Mouse (Mus musculus) liver, adult 2 months (tissue): ENCODE results near the gene Rex1bd. TPM values are rescaled to one million over a fixed set of nuclear protein-coding genes. Genes with fewer than 3 reads are reported as not detected.

Source experiments
- DNase-seq: peaks from one replicate; pipeline ENCODE4 v3.0.0-alpha.2; 2011; ENCODE audit warnings: low read depth, low spot score; ENCODE audit errors: extremely low read depth
- H3K27ac ChIP-seq: fragments of 200-500 bp; replicated peaks from 2 replicates; pipeline ENCODE4 v1.5.1; 2012; ENCODE audit warnings: low read depth, mild to moderate bottlenecking, control low read depth, inconsistent platforms, low read length; ENCODE audit not compliant: insufficient read depth
- H3K27me3 ChIP-seq: fragments of 200-500 bp; 2 replicates; pipeline ENCODE4 v1.6.1; 2012; ENCODE audit warnings: mild to moderate bottlenecking, moderate library complexity, low read length, inconsistent platforms; ENCODE audit not compliant: control insufficient read depth, insufficient read depth
- H3K36me3 ChIP-seq: fragments of 200-500 bp; 2 replicates; pipeline ENCODE4 v1.6.1; 2012; ENCODE audit warnings: low read length, inconsistent platforms; ENCODE audit not compliant: control insufficient read depth, insufficient read depth
- H3K4me1 ChIP-seq: fragments of 200-500 bp; 2 replicates; pipeline ENCODE4 v1.6.1; 2011; ENCODE audit warnings: low read length; ENCODE audit not compliant: control insufficient read depth, insufficient read depth
- H3K4me3 ChIP-seq: fragments of 200-500 bp; 2 replicates; pipeline ENCODE4 v1.5.1; 2011; ENCODE audit warnings: low read depth, mild to moderate bottlenecking, control low read depth, low read length, moderate library complexity; ENCODE audit not compliant: insufficient read depth
- H3K79me2 ChIP-seq: fragments of 200-500 bp; 2 replicates; pipeline ENCODE4 v1.6.1; 2012; ENCODE audit warnings: inconsistent platforms, mild to moderate bottlenecking, low read length, moderate library complexity; ENCODE audit not compliant: control insufficient read depth, insufficient read depth
- H3K9ac ChIP-seq: fragments of 200-500 bp; 2 replicates; pipeline ENCODE4 v1.6.1; 2012; ENCODE audit warnings: low read depth, mild to moderate bottlenecking, control low read depth, inconsistent platforms, low read length
- CTCF ChIP-seq: fragments of 200-500 bp; IDR thresholded peaks from 2 replicates; pipeline ENCODE4 v1.5.1; 2011; ENCODE audit warnings: low read depth, low read length, control low read depth
- POLR2A ChIP-seq: fragments of 200-500 bp; IDR thresholded peaks from 2 replicates; pipeline ENCODE4 v1.6.1; 2011; ENCODE audit warnings: low read length, control low read depth; ENCODE audit not compliant: insufficient read depth; ENCODE audit errors: extremely low read depth
- WGBS: fragments of 180-500 bp; shearing (Covaris S2); methylation state at CpG from one replicate; pipeline ENCODE4 v1.1.7; 2018; 5-methylcytosine and 5-hydroxymethylcytosine counted together
- polyA plus RNA-seq: library from polyadenylated mRNA; depleted of rRNA; stranded (reverse); fragments of >200 nt; gene quantifications from 2 replicates; pipeline ENCODE4 v1.2.3, GENCODE M21; 2012
- total RNA-seq: library from RNA; depleted of rRNA; stranded (reverse); fragments of >200 nt; gene quantifications from 2 replicates; pipeline ENCODE4 v1.2.3, GENCODE M21; 2014

Rex1bd gene
- total and polyA plus RNA-seq, 2 experiments: 60.8 to 141 TPM

- Histone ChIP-seq H3K4me3 (no peak overlapping the region), H3K27me3 (no peaks in the 10 kb centered on the region), H3K79me2 (peaks cover 13% of the 10 kb centered on the region; the same call in 1 of the 2 replicates), H3K27ac (no peak overlapping the region), H3K4me1 (peaks cover 16% of the 10 kb centered on the region), H3K36me3 (peaks cover 36% of the 10 kb centered on the region), H3K9ac (no peak overlapping the region)
- TF ChIP-seq POLR2A (no peak), CTCF (no peak)
- DNase-seq: no peak
- 88% methylated on average over 3 of the region's 3 CpGs for WGBS
Observed at GRCm38 (mm10) chr8:70535221-70535620, 28.7 kb upstream of the Rex1bd start.

- peaks cover 20% of the 10 kb centered on the region for H3K4me1 ChIP-seq
- H3K27ac ChIP-seq: no peak overlapping the region
- 95% methylated on average over 12 of the region's 12 CpGs for WGBS
- no peaks in the 10 kb centered on the region for H3K27me3 ChIP-seq
- peaks cover 6% of the 10 kb centered on the region; the same call in 1 of the 2 replicates for H3K79me2 ChIP-seq
- H3K36me3 ChIP-seq: peaks cover 36% of the 10 kb centered on the region
- TF ChIP-seq POLR2A (no peak), CTCF (no peak)
- DNase-seq: no peak
- H3K4me3 ChIP-seq: no peak overlapping the region
- no peak overlapping the region for H3K9ac ChIP-seq
Observed at GRCm38 (mm10) chr8:70534281-70534680, 27.7 kb upstream of the Rex1bd start.

GRCm38 (mm10) chr8:70530314-70530713 is 23.8 kb upstream of the Rex1bd start:
- Histone ChIP-seq H3K4me1 (peaks cover 27% of the 10 kb centered on the region), H3K27ac (peak overlapping the region; percentile 86), H3K4me3 (no peak overlapping the region), H3K9ac (peak overlapping the region; percentile 11), H3K36me3 (peaks cover 25% of the 10 kb centered on the region; the same call in 1 of the 2 replicates), H3K79me2 (peaks cover 9% of the 10 kb centered on the region; the same call in 1 of the 2 replicates), H3K27me3 (no peaks in the 10 kb centered on the region)
- TF ChIP-seq POLR2A (no peak), CTCF (peak; percentile 14; the same call in 1 of the 2 replicates)
- no peak for DNase-seq
- 89% methylated on average over 2 of the region's 2 CpGs for WGBS

GRCm38 (mm10) chr8:70529741-70530161 is 23.2 kb upstream of the Rex1bd start:
- H3K36me3 ChIP-seq: peaks cover 22% of the 10 kb centered on the region; the same call in 1 of the 2 replicates

GRCm38 (mm10) chr8:70529299-70529698 is 22.7 kb upstream of the Rex1bd start:
- no peak for DNase-seq
- WGBS: 12% methylated on average over 5 of the region's 5 CpGs
- H3K27me3 ChIP-seq: no peaks in the 10 kb centered on the region
- H3K79me2 ChIP-seq: peaks cover 9% of the 10 kb centered on the region; the same call in 1 of the 2 replicates
- peak overlapping the region; percentile 19; the same call in 1 of the 2 replicates for H3K4me3 ChIP-seq
- peaks cover 20% of the 10 kb centered on the region; the same call in 1 of the 2 replicates for H3K36me3 ChIP-seq
- H3K27ac ChIP-seq: peak overlapping the region; percentile 87
- peaks cover 27% of the 10 kb centered on the region for H3K4me1 ChIP-seq
- peak overlapping the region; percentile 64 for H3K9ac ChIP-seq
- TF ChIP-seq POLR2A: peak; percentile 73; the same call in 1 of the 2 replicates
- TF ChIP-seq CTCF: no peak

More at GRCm38 (mm10) chr8:70529741-70530161, 23.2 kb upstream of the Rex1bd start:
- H3K79me2 ChIP-seq: peaks cover 9% of the 10 kb centered on the region; the same call in 1 of the 2 replicates
- no peaks in the 10 kb centered on the region for H3K27me3 ChIP-seq
- H3K4me3 ChIP-seq: no peak overlapping the region
- peak overlapping the region; percentile 87 for H3K27ac ChIP-seq
- peak; percentile 100 for DNase-seq
- peak overlapping the region; percentile 11; the same call in 1 of the 2 replicates for H3K9ac ChIP-seq
- peaks cover 27% of the 10 kb centered on the region for H3K4me1 ChIP-seq
- TF ChIP-seq POLR2A (no peak), CTCF (no peak)
- WGBS: 22% methylated on average over 3 of the region's 3 CpGs
